Mouse (Mus musculus): Measurements from ENCODE around the gene Mlf1. TPM values are rescaled to one million over a fixed set of nuclear protein-coding genes. Genes with fewer than 3 reads are reported as not detected.

Gene Mlf1
- polyA plus RNA-seq, 1 experiment from 2014 or later, result 17.9 TPM

Other genes with a start within 250 kb of the Mlf1 start
- gene Gm17402, start 1.1 kb downstream of the Mlf1 start, polyA plus RNA-seq (2015; fragmentation: Nextera tagmentation; extraction: Ambion mirVana), result not detected in 2 replicates
- gene Gfm1, start 56.0 kb downstream of the Mlf1 start, polyA plus RNA-seq (2015; fragmentation: Nextera tagmentation; extraction: Ambion mirVana), result 31.2 and 34.0 TPM in 2 replicates
- gene Lxn, start 89.8 kb downstream of the Mlf1 start, polyA plus RNA-seq (2015; fragmentation: Nextera tagmentation; extraction: Ambion mirVana), result 191 and 236 TPM in 2 replicates
- 3.3 and 3.9 TPM in 2 replicates for gene Rarres1, start 141.4 kb downstream of the Mlf1 start, polyA plus RNA-seq (2015; fragmentation: Nextera tagmentation; extraction: Ambion mirVana)
- 29.4 and 33.8 TPM in 2 replicates for gene Mfsd1, start 208.6 kb downstream of the Mlf1 start, polyA plus RNA-seq (2015; fragmentation: Nextera tagmentation; extraction: Ambion mirVana)